Mouse (Mus musculus) neural tube, embryonic 11.5 days (tissue): ENCODE results near the gene Cds2. TPM values are rescaled to one million over a fixed set of nuclear protein-coding genes. Genes with fewer than 3 reads are reported as not detected.

Source experiments
- ATAC-seq: fragments of 200-750 bp; cut with Nextera tagmentation; 2 replicates; pipeline ENCODE4 v1.8.0; 2017; ENCODE audit warnings: moderate number of reproducible peaks, mild to moderate bottlenecking, moderate TSS enrichment, moderate library complexity; ENCODE audit not compliant: insufficient read depth, low FRiP score, low TSS enrichment
- DNase-seq: peaks from one replicate; pipeline ENCODE4 v3.0.0-alpha.2; 2015; ENCODE audit warnings: low spot score
- H3K27ac ChIP-seq: fragments of 300-500 bp; sonication (generic); 2 replicates; pipeline ENCODE4 v1.5.1; 2014; ENCODE audit warnings: low read depth, mild to moderate bottlenecking, low read length
- H3K27me3 ChIP-seq: fragments of 300-500 bp; sonication (generic); 2 replicates; pipeline ENCODE4 v1.6.1; 2014; ENCODE audit warnings: mild to moderate bottlenecking, low read length, mixed read lengths; ENCODE audit not compliant: control insufficient read depth, insufficient read depth
- H3K36me3 ChIP-seq: fragments of 300-500 bp; sonication (generic); 2 replicates; pipeline ENCODE4 v1.6.1; 2014; ENCODE audit warnings: mild to moderate bottlenecking, low read length, moderate library complexity, mixed read lengths; ENCODE audit not compliant: control insufficient read depth, insufficient read depth
- H3K4me1 ChIP-seq: fragments of 300-500 bp; sonication (generic); 2 replicates; pipeline ENCODE4 v1.6.1; 2014; ENCODE audit warnings: low read length, mixed read lengths; ENCODE audit not compliant: control insufficient read depth, insufficient read depth
- H3K4me2 ChIP-seq: fragments of 300-500 bp; sonication (generic); 2 replicates; pipeline ENCODE4 v1.6.1; 2014; ENCODE audit warnings: low read depth, mild to moderate bottlenecking, moderate library complexity
- H3K4me3 ChIP-seq: fragments of 300-500 bp; sonication (generic); 2 replicates; pipeline ENCODE4 v1.5.1; 2014; ENCODE audit warnings: low read depth, low read length
- H3K9ac ChIP-seq: fragments of 300-500 bp; sonication (generic); 2 replicates; pipeline ENCODE4 v1.6.1; 2014; ENCODE audit warnings: mild to moderate bottlenecking, low read length
- H3K9me3 ChIP-seq: fragments of 300-500 bp; sonication (generic); 2 replicates; pipeline ENCODE4 v1.6.1; 2016; ENCODE audit warnings: low read length; ENCODE audit not compliant: control insufficient read depth
- WGBS: fragments of 180-500 bp; shearing (Covaris S2); extraction: QIAGEN DNeasy Blood & Tissue Kit; methylation state at CpG from one replicate; pipeline ENCODE4 v1.1.7; 2014; 5-methylcytosine and 5-hydroxymethylcytosine counted together
- polyA plus RNA-seq: library from polyadenylated mRNA; unstranded; fragments of >200 nt; fragmentation: Nextera tagmentation; extraction: Ambion mirVana; gene quantifications from 2 replicates; pipeline ENCODE4 v1.2.1, GENCODE M21; 2014

The Cds2 gene
- polyA plus RNA-seq, 1 experiment from 2014 or later: 37.6 TPM

GRCm38 (mm10) chr2:132276249-132276648 is 13.3 kb downstream of the Cds2 start:
- WGBS: 83% methylated on average over 4 of the region's 4 CpGs
- Histone ChIP-seq H3K27ac (no peak overlapping the region), H3K36me3 (no peaks in the 10 kb centered on the region; the same call in 1 of the 2 replicates), H3K4me1 (no peaks in the 10 kb centered on the region), H3K9ac (no peak overlapping the region), H3K4me3 (no peak overlapping the region), H3K4me2 (no peak overlapping the region), H3K9me3 (no peaks in the 10 kb centered on the region), H3K27me3 (no peaks in the 10 kb centered on the region)
- ATAC-seq (no peak), DNase-seq (no peak)

GRCm38 (mm10) chr2:132278273-132278853 is 15.4 kb downstream of the Cds2 start:
- Histone ChIP-seq H3K27me3 (no peaks in the 10 kb centered on the region), H3K27ac (no peak overlapping the region), H3K4me2 (no peak overlapping the region), H3K9me3 (no peaks in the 10 kb centered on the region), H3K36me3 (no peaks in the 10 kb centered on the region), H3K9ac (no peak overlapping the region), H3K4me3 (no peak overlapping the region), H3K4me1 (peaks cover 12% of the 10 kb centered on the region; the same call in 1 of the 2 replicates)
- ATAC-seq (no peak), DNase-seq (no peak)
- 83% methylated on average over 8 of the region's 8 CpGs for WGBS

GRCm38 (mm10) chr2:132279336-132279882 is 16.5 kb downstream of the Cds2 start:
- H3K27me3 ChIP-seq: no peaks in the 10 kb centered on the region
- no peak for ATAC-seq
- H3K4me2 ChIP-seq: no peak overlapping the region
- no peaks in the 10 kb centered on the region for H3K36me3 ChIP-seq
- no peak overlapping the region for H3K4me3 ChIP-seq
- H3K9ac ChIP-seq: no peak overlapping the region
- WGBS: 84% methylated on average over 3 of the region's 3 CpGs
- no peaks in the 10 kb centered on the region for H3K9me3 ChIP-seq
- DNase-seq: no peak
- peaks cover 15% of the 10 kb centered on the region; the same call in 1 of the 2 replicates for H3K4me1 ChIP-seq
- H3K27ac ChIP-seq: no peak overlapping the region

GRCm38 (mm10) chr2:132279978-132280377 is 17.0 kb downstream of the Cds2 start:
- no peak overlapping the region for H3K27ac ChIP-seq
- DNase-seq (no peak), ATAC-seq (no peak)
- H3K36me3 ChIP-seq: no peaks in the 10 kb centered on the region
- H3K4me1 ChIP-seq: peaks cover 15% of the 10 kb centered on the region; the same call in 1 of the 2 replicates
- no peak overlapping the region for H3K9ac ChIP-seq
- no peak overlapping the region for H3K4me3 ChIP-seq
- 75% methylated on average over 4 of the region's 4 CpGs for WGBS
- no peak overlapping the region for H3K4me2 ChIP-seq
- no peaks in the 10 kb centered on the region for H3K27me3 ChIP-seq
- no peaks in the 10 kb centered on the region for H3K9me3 ChIP-seq

GRCm38 (mm10) chr2:132280518-132281120 is 17.7 kb downstream of the Cds2 start:
- WGBS: 92% methylated on average over 10 of the region's 10 CpGs
- DNase-seq (no peak), ATAC-seq (no peak)
- Histone ChIP-seq H3K9ac (no peak overlapping the region), H3K36me3 (no peaks in the 10 kb centered on the region), H3K9me3 (no peaks in the 10 kb centered on the region), H3K27me3 (no peaks in the 10 kb centered on the region), H3K4me1 (peaks cover 15% of the 10 kb centered on the region; the same call in 1 of the 2 replicates), H3K27ac (no peak overlapping the region), H3K4me2 (no peak overlapping the region), H3K4me3 (no peak overlapping the region)

- Histone ChIP-seq H3K4me2 (no peak overlapping the region), H3K4me1 (peaks cover 15% of the 10 kb centered on the region; the same call in 1 of the 2 replicates), H3K9ac (no peak overlapping the region), H3K36me3 (no peaks in the 10 kb centered on the region), H3K27me3 (no peaks in the 10 kb centered on the region), H3K27ac (no peak overlapping the region), H3K9me3 (no peaks in the 10 kb centered on the region), H3K4me3 (no peak overlapping the region)
- DNase-seq: no peak
- 0 out of 2 replicates have a peak, but pooled peaks have one; percentile 10 for ATAC-seq
- 64% methylated on average over 10 of the region's 10 CpGs for WGBS
These were observed 18.9 kb downstream of the Cds2 start for GRCm38 (mm10) chr2:132281560-132282452.

GRCm38 (mm10) chr2:132282453-132283174 is 19.7 kb downstream of the Cds2 start:
- WGBS: 40% methylated on average over 12 of the region's 12 CpGs
- Histone ChIP-seq H3K36me3 (no peaks in the 10 kb centered on the region), H3K4me3 (no peak overlapping the region), H3K27ac (no peak overlapping the region), H3K9me3 (no peaks in the 10 kb centered on the region), H3K27me3 (no peaks in the 10 kb centered on the region), H3K4me2 (no peak overlapping the region), H3K9ac (no peak overlapping the region), H3K4me1 (peaks cover 15% of the 10 kb centered on the region; the same call in 1 of the 2 replicates)
- DNase-seq (no peak), ATAC-seq (peak; percentile 33)
